Mouse (Mus musculus) layer of hippocampus, adult 9-11 months (tissue): ENCODE measurements at regions not wholly inside any gene's neighbourhood (a gene's known extent, or its start where the extent isn't known, plus 50 kb on each side); places are given as distances from the start of the nearest gene placed in this dataset.

ENCODE experiments used
- DNase-seq: peaks from one replicate; pipeline ENCODE4 v3.0.0; 2022

GRCm38 (mm10) chr14:68973636-68974101 is 320.4 kb downstream of the Synb start:
- peak; percentile 77 for DNase-seq

- DNase-seq = no peak
Measured at GRCm38 (mm10) chr14:68966758-68967157, 327.3 kb downstream of the Synb start.

- no peak for DNase-seq
Measured at GRCm38 (mm10) chr14:68954577-68955460, 339.3 kb downstream of the Synb start.

- no peak for DNase-seq
Measured at GRCm38 (mm10) chr14:68945906-68946305, 348.2 kb downstream of the Synb start.

GRCm38 (mm10) chr14:68945434-68945833 is 348.7 kb downstream of the Synb start:
- DNase-seq = no peak

GRCm38 (mm10) chr14:68941759-68942158 is 352.3 kb downstream of the Synb start:
- DNase-seq = no peak

- DNase-seq = no peak
Measured at GRCm38 (mm10) chr14:68941132-68941690, 352.9 kb downstream of the Synb start.

GRCm38 (mm10) chr14:68935303-68935662 is 358.8 kb downstream of the Synb start:
- DNase-seq = no peak

- DNase-seq = peak; percentile 85
Measured at GRCm38 (mm10) chr14:68934611-68935302, 359.3 kb downstream of the Synb start.

- no peak for DNase-seq
Measured at GRCm38 (mm10) chr14:68927814-68928213, 366.3 kb downstream of the Synb start.

- DNase-seq = peak; percentile 58
Measured at GRCm38 (mm10) chr14:68923054-68923453, 371.0 kb downstream of the Synb start.

- DNase-seq = no peak
Measured at GRCm38 (mm10) chr14:68922035-68922434, 372.1 kb downstream of the Synb start.

- DNase-seq = no peak
Measured at GRCm38 (mm10) chr14:68918526-68919045, 375.5 kb downstream of the Synb start.

- DNase-seq = peak; percentile 11
Measured at GRCm38 (mm10) chr14:68899921-68900320, 394.2 kb downstream of the Synb start.

GRCm38 (mm10) chr14:68877171-68877570 is 416.9 kb downstream of the Synb start:
- peak; percentile 16 for DNase-seq

GRCm38 (mm10) chr14:68861071-68861470 is 433.0 kb downstream of the Synb start:
- DNase-seq = no peak

- DNase-seq = peak; percentile 20
Measured at GRCm38 (mm10) chr14:68857948-68858347, 436.2 kb downstream of the Synb start.

- DNase-seq = no peak
Measured at GRCm38 (mm10) chr14:68848506-68848905, 445.6 kb downstream of the Synb start.

- no peak for DNase-seq
Measured at GRCm38 (mm10) chr14:68847609-68848008, 446.5 kb downstream of the Synb start.

GRCm38 (mm10) chr14:68820241-68820640 is 473.9 kb downstream of the Synb start:
- no peak for DNase-seq

GRCm38 (mm10) chr14:68808976-68809375 is 485.1 kb downstream of the Synb start:
- DNase-seq = no peak

- no peak for DNase-seq
Measured at GRCm38 (mm10) chr14:68807918-68808317, 486.2 kb downstream of the Synb start.

GRCm38 (mm10) chr14:68806646-68807045 is 487.5 kb downstream of the Synb start:
- no peak for DNase-seq
